Mouse (Mus musculus) urinary bladder, postnatal 25 days (tissue): ENCODE measurements around the gene Ntn4.

Source experiments
- DNase-seq: peaks from one replicate; pipeline ENCODE4 v3.0.0; 2022; ENCODE audit warnings: low spot score

Gene Ntn4

DNA sequence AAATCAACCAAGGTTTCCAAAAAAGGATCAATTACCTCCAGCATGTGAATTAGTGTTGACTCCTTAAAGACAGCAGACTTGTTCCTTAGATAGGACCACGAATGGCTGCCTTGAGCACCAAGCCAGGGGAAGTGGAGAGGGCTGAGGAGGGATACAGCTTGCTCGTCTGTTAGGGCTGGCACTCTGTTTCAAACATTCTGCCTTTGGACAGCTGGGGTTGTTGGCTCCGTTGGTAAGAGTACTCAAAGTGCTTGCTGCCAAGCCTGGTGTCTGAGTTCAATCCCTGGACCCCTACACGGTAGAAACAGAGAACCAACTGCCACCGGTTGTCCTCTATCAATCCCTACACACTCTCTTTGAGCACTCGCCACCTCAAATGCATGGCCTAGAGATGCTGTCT, 90.0 kb downstream of the Ntn4 start:
- no peak for DNase-seq

- DNase-seq = no peak
Measured at GRCm38 (mm10) chr10:93731248-93731691, 90.8 kb downstream of the Ntn4 start.

GRCm38 (mm10) chr10:93736114-93736645, 95.7 kb downstream of the Ntn4 start:
- no peak for DNase-seq

- no peak for DNase-seq
Measured at GRCm38 (mm10) chr10:93737080-93737479, 96.6 kb downstream of the Ntn4 start.

GRCm38 (mm10) chr10:93741446-93742096, 101.1 kb downstream of the Ntn4 start:
- DNase-seq = no peak

GRCm38 (mm10) chr10:93742097-93742446, 101.6 kb downstream of the Ntn4 start:
- DNase-seq = no peak

DNA sequence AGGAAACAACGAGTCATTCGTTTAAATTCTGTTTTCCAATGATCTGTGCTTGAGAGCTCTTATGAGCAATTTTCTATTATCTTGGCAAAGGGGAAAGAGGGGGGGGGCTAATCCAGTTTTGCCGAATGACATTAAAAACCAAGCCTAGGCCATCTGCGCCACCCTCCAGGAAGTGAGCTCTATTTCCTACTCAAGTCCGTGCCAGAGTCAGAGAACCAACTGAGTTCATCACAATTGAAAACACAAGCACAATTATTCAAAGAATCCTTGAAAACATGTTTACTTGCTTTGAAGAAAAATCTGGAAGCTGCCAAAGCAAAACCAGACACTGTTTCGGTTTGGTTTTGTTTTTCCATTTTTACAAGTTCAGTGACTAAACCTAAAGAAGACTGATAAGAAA, 102.1 kb downstream of the Ntn4 start:
- DNase-seq = no peak

GRCm38 (mm10) chr10:93749267-93750192, 109.0 kb downstream of the Ntn4 start:
- peak; percentile 6 for DNase-seq

DNA sequence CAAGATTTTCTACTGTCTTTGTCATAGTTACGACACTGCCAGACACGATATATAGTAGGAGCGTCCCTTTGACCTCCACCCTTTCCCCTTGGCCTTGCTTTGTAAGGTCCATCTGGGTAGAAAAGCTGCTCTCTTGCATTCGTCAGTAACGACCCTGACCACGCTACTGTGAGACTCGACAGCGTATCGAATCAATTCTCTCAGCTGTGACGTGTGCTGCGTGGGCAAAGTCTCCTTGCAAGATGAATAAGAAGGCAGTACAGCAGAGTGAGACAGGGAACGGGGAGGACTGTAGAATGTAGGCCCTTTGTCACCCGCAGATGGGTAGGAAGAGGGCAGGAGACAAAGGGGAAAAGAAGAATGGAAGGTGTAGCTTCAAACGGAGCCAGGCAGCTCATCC, 110.8 kb downstream of the Ntn4 start:
- DNase-seq = no peak

DNA sequence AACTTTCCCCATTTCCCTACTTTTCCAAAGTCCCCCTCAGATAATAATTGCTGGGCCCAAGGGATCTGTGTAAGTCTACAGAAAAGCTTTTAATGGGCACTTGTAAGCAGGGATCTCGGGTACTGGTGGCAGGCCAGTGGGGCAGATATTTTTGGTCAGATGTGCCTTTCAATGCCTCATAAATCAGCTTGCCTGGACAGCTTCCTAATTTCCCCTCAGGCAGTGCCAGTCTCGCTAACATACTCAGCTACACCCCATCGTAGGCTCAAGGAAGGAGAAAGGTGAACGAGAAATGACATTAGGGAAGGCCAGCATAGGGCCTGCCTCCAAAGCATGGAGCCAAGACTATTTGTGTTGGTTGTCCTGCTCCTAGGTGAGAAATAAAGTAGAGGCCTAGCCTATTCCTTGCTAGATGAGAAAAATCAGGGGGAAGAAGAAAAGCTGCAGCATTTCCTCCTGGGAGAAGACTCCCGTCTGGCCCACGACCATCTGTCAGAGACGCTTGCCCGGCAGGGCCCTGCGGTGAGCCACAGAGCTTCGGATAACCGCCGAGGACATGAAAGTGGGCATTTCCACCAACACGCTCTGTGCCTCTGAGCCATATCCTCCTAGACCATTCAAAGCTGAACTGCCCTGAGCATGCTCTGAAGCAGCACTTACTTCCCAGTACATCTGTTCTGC, 113.4 kb downstream of the Ntn4 start:
- no peak for DNase-seq

GRCm38 (mm10) chr10:93756211-93756610, 115.7 kb downstream of the Ntn4 start:
- DNase-seq = no peak

DNA sequence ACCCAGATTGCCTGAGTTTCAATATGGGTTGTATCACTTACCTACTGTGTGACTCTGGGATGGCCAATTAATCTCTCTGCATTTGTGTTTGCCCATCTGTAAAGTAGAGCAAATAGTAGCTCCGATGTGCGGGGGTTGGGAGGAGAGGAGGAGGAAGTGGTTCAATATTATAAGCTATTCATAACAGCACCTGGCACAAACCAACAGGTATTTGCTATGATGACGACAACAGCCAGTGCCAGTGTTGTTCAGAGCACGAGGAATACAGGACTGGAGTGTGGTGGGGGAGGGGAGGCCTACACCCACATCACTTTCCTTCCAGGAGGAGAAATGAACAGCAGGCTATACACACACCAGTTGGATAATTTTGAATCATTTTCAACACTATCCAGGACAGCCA, 119.2 kb downstream of the Ntn4 start:
- no peak for DNase-seq

DNA sequence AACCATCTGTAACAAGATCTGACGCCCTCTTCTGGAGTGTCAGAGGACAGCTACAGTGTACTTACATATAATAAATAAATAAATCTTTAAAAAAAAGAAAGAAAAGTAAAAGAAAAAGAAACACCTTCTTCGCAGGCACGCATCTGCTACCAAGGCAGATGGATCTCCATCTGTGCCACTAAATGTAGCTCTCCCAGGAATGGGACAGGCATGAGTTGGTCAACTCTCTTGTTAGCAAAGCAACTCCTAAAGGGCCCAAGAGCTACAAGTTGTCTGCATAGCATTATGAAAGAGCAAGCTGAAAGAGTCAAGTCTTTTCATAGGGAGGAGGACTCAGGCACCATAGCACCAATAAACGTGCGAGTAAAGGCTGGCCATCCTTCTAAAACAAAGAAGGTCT, 119.9 kb downstream of the Ntn4 start:
- no peak for DNase-seq

GRCm38 (mm10) chr10:93763074-93763473, 122.6 kb downstream of the Ntn4 start:
- peak; percentile 34 for DNase-seq

DNA sequence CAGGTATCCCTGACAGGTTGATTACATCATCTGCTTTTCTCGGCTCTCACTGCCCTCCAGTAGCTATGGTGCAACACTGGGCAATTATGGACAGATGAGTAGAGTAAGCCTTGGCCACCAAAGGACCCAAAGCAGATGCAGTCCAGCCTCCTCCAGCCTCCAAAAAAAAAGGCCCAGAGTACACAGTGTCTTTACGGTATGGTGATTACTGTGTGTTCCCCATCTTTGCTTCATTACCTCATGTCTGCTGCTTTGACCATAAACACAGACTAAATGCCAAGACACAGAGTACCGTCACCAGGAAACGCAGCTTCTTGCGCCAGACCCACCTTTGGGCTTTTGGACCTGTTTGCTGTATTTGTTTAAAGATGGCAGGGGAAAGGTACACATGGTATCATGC, 125.7 kb downstream of the Ntn4 start:
- no peak for DNase-seq

GRCm38 (mm10) chr10:93767245-93767644, 126.8 kb downstream of the Ntn4 start:
- no peak for DNase-seq

- no peak for DNase-seq
Measured at GRCm38 (mm10) chr10:93768222-93768621, 127.7 kb downstream of the Ntn4 start.

DNA sequence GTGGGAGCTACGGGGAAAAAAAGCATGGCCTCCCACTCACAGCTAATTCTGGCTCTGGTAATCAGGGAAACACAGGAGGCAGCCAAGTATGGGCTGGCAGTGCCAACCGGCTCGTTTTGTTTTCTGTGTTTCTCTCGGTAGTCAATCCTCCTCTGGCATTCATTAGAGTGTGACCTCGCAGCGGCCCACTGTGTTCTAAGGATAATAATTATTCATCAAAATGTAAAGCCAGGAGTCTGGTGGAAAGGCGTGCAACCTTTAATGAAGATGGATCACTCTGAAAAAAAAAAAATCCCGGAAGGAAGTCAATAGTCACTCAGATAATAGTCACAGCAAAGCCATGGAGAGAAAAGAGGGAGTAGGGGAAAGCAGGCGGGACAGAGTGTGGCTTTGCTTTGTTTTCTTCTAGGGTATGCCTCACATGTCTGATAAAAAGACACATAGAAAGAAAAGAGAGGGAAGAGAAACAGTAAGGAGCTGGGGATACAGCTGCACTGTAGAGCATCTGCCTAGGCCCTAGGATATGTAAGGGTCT, 131.5 kb downstream of the Ntn4 start:
- DNase-seq = no peak

DNA sequence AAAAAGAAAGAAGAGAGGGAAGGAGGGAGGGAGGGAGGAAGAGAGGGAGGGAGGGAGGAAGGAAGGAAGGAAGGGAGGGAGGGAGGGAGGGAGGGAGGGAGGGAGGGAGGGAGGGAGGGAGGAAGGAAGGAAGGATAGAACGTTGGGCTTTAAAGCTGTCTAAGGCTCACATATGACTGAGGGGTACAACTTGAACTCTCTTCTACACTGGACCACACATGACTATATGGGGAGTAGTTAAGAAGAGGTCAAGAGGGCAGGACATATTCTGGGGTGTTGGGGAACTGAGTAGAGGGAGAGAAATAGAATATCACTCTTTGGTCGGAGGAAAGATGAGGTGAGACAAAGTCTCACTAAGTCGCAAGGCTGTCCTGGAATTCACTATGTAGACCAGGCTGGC, 132.0 kb downstream of the Ntn4 start:
- DNase-seq = no peak

DNA sequence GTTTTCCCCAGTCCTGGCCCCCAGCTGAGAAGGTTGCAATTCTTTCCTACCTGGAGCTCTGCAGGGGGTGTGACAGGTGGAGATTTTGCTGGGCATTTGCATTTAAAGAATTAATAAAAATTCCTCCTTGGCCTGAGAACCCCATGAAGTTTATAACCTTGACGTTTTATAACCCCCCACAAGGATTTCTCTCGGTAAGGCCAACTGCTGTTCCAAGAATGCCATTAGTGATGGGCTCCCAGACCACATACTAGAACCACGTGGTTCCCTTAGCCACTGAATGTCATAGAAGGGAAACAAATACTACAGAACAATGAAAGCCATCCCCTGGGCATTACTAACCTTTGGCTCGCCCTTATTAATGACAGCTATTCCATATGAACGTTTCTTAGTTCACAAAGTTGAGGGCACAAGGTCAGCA, 136.3 kb downstream of the Ntn4 start:
- no peak for DNase-seq

DNA sequence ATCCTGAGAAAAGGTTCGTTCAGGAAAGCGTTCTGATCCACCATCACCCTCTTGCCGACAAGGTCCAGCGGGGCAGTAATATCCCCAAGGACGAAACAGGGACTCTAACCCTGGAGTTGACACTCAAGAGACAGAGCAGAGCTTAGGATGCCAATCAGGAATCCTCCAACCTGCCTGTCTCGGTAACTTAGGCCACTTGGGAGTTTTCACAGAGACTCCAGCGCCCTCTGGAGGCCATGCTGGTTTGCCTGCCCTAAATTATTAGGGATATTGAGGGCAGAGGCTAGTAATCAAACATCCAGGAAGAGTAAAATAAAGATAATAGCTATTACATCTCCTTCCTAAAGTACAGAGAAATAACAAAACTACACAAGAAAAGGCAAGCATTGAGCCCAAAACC, 136.9 kb downstream of the Ntn4 start:
- peak; percentile 66 for DNase-seq
